Mouse (Mus musculus) ES-CJ7 (cell line): ENCODE results near the gene Dars.

Source experiments
- DNase-seq: peaks from one replicate; pipeline ENCODE4 v3.0.0; 2011; ENCODE audit warnings: low read depth, low spot score

Dars gene

DNA sequence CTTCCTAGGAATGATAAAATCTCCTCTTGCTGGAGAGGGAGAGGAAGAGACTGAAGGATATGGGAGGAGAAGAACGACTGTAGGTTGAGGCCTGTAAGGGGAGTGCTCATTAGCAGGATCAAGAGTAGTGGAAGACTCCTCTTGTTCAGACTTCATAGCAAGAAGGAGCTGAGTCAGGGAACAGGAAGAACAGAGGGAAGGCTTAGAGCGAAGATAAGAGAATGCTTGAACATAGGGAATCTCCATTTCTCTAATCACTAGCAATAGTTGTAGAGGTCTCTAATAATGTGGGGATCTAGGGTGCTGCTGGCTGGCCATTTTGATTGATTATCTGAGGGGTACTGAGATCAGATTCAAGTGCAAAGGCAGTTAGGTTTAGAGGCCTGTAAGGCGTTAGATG lies 7.8 kb upstream of the Dars start:
- no peak for DNase-seq

DNA sequence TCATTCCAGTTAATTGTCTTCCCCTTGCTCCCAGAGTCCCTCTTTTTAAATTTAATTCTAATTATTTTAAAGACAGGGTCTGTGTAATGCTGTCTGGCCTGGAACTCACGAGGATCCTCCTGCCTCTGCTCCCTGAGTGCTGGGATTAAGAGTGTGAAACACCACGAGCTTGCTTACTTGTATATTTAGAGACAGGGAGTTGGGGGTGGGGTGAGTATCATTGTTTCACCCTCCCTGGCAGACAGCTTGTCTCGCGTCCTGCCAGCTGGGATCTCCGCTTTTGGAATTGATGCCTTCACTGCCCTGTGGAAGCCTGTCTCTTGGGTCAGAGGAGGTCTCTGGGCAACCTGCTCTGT lies 343 bp upstream of the Dars start:
- peak; percentile 67 for DNase-seq

DNA sequence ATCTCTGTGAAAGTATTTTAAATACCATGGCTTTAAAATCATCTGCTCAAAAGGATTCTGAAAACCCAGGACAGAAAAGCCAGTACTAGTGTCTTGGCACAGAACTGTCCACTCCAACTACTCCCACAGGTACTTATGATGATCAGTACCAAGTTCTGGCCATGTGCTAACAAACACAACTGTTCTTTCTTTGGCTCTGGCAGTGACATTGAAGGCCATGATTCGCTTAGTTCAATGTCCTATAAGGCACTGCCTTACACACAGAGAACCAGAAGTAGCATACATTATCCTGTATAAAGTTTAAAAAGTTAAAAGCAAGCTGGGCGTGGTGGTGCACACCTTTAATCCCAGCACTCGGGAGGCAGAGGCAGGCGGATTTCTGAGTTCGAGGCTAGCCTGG lies 6.0 kb downstream of the Dars start:
- DNase-seq = no peak

DNA sequence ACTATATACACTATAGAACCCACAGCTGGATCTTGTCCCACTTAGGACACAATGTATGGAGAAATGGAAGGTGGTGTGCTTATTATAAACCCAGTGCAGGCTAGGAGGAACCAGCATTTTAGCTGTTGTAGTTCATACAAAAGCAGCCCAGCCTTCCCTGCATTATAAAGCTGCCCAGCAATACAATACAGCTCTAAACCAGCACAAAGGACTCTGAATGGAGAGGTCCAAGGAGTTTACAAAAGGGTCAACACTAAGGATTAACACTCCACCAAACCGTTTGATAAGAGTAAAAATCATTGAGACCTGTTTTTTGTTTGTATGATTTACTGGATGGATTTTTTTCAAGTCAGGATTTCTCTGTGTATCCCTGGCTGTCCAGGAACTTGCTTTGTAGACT lies 10.3 kb downstream of the Dars start:
- no peak for DNase-seq

DNA sequence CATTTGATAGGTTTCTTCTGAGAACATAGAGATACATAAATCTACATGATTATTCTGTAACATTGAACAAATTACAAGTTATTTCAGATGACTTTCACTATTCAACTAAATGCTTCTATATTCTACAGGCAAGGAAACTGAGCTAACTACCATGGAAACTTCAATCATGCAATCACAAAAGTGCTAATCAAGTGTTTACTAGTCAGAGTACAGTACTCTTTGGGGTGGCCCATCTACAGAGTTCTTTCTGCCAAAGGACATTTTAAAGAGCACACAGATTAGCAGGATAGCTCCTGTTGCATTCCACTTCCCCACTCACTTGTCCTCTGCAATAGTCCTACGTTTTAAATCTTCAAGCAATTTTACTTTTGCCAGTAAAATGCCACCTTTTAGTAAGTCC lies 11.5 kb downstream of the Dars start:
- no peak for DNase-seq

DNA sequence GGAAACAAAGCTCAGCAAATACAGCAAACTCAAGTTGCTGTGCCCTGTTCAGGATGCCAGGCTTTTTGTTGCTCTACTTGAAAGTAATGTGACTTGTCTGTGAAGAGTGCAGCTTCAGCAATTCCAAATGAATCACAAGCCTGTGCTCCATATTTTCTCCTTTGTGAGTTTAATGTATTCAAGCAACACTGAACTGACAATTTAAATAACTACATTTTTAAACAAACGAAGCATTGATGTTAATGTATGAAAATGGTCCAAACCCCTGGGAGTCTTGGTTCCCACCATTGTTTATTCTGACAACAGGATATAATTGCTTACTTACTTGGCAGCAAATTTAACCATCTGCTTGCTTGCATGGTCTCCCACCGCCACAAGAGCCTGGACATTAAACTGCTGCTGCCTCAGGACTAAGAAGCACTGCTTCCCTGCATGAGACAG lies 12.1 kb downstream of the Dars start:
- DNase-seq = no peak

DNA sequence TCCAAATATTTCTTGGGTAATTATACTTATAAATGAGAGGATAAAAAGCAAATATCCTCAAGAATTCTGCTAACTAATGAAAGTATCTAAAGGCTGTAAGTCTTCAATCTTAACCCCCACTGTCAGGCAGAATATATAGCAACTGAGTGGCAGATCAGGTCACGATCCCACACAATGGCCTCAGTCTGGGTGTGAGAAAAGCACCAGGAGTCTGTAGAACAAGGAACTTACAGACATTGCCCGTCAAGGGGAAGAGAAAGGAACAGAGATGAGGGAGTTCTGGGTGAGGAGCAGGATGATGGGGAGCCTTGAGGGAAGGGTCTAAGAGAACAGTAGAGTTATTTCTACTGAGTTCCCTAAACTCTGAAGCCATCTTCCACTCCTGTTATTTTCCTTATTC lies 16.2 kb downstream of the Dars start:
- peak; percentile 65 for DNase-seq

DNA sequence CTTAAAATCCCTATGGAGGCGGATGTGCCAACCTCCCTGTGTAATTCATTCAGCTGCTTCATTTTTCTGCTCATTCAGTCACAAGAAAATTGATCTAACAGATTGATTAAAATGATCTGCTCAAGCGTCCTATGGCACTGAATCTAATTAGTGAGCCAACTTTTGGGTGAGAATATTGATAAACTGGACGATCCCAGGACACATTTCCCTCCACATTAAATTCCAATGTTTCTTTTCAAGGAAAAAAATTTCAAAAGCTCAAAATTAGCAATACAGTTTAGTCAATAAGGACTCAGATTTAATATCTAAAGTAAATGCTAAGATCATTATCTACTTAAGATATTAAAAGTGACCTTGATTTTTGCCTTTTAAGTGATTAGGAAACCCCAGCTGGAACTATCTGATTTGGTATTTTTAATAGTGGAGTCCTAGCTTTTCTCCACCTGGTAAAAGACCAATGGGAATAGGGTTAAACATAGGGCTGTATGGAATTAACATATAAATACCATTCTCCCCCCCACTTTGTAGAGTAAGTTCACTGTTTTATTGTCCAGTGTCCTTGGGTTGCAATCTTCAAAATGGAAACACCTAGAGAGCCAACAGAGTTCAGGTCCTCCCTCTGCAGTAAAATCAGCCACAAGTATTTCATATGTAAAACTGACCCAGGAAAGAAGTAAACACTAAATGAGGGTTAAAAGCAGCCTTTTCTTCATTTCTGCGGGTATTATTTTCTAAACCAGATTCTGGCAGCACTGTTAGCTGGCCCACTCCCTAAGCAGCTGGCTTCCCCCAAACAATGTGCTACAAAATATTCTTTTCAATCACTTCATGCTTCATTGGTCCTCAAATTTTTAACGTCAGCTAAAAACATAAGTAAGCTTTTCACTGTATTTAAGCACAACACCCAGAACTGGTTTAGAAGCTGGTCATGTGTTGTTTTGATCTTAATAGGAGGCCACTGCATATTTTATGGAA lies 16.9 kb downstream of the Dars start:
- peak; percentile 87 for DNase-seq

DNA sequence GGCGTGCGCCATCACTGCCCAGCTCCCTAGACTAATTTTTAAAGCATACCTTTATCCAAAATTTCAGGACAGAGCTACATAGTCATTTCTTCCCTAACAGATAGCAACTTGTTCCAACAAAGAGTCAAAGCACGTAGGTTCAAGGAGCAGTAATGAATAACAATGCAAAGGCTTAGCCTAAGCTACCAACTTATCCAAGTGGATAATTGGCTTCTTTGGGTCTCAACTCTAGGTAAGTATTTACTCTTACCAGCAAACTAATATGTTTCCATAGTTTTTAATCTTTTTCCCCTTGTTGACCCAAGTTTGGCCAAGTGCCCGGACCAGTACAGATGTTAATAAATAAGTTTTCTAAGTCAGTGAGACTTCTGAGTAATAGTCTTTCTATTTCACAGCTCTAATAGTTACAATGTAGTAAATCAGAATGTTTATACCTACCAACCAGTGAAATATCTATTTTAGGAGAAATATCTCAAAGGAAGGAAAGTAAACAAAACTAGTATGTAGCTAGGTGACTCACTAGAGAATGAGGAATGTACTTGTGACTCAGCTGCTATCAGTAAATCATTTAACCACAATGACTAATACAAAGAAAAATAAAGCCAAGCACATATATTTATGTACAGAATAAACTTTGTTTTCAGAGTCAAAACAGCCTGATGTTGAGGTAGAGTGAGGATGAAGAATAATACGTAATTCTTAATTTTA lies 18.3 kb downstream of the Dars start:
- DNase-seq = peak; percentile 18

DNA sequence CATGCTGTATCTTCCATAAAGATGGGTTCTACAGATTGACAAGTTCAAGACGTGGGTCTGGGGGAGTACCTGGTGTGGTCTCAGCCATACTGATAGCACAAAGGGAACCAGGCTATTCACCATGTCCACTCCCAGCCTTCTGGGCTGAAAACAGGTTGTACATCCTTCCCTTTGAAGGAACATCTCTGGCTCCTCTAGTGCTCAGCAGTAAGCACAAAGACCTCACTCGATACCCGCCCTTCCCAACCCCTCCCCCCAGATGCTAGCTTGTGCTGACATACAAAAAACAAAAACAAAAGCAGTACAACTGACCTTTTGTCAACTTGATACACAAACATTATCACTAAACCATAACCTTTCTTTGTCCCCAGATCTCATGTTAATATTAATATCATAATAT lies 22.5 kb downstream of the Dars start:
- DNase-seq = peak; percentile 69

DNA sequence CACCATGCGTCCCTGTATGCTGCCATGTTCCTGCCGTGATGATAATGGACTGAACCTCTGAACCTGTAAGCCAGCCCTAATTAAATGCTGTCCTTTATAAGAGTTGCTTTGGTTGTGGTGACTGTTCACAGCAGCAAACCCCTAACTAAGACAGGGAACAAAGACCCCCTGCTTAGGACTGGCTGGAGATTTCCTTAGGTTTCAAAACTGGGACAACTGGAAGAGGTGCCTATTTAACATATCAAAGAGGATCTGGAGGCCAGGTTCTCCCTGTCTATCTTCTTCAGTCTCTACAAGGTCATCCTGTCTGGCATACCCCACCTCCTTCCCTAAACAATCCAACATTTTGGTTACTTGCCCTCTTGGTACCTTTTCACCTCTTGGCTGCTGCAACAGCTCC lies 24.8 kb downstream of the Dars start:
- peak; percentile 99 for DNase-seq

DNA sequence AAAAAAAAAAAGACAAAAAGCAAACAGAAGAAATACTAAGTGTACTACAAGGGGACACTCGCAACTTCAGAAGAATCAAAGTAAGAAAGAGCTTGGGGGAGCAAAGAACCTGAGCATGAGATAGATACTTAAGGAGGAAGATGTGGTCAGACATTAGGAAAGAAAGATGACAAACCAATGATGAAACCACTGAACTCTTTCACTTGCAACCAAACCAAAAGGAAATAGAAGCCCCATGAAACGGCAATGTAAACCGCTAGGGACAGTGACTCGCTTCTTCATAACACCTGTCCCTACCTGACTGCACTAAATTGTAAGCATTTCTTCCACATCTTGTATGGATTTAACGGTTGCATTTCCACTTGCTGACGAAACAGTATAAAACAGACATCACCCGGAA lies 30.7 kb downstream of the Dars start:
- no peak for DNase-seq

DNA sequence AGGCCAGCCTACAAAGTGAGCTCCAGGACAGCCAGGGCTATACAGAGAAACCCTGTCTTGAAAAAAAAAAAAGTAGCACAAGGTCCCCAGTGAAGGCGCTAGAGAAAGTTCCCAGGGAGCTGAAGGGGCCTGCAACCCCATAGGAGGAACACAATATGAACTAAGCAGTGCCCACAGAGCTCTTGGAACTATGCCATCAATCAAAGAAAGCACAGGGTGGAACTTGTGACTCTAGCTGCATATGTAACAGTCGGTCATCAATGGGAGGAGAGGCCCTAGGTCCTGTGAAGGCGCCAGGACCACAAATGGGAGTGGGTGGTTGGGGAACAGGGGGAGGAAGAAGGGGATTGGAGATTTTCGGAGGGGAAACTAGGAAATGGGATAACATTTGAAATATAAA lies 40.3 kb downstream of the Dars start:
- DNase-seq = no peak

DNA sequence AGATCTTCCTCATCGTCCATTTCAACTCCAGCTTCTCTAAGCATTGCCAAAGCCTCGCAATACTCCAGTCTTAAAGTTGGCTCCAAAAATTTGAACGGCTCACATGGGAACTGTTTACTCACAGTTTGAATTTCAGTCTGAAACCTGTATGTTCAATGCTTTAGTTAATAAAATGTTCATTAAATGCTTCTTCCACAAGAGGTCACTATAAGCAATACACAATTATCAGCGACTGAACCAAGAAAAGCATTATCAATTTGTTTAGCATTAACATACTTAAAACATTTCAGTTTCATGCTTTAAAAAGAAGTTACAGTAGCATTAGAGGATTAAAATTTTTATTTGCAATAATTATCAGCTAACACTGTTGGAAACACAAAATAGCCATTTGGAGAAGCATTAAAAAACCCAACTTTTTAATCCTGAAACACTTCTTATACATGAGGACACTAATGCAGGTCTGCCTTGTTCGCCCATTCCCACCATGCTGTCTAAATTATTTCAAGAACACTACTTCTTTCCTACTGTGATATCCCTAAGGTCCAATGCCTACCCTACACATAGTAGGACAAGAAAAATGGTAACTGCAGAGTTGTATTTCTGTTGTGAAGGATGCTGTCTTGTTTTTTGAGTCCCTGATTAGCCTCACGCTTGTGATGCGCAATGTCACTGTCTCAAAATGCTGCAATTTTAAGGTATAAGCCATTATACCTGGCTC lies 44.9 kb downstream of the Dars start:
- DNase-seq = no peak

DNA sequence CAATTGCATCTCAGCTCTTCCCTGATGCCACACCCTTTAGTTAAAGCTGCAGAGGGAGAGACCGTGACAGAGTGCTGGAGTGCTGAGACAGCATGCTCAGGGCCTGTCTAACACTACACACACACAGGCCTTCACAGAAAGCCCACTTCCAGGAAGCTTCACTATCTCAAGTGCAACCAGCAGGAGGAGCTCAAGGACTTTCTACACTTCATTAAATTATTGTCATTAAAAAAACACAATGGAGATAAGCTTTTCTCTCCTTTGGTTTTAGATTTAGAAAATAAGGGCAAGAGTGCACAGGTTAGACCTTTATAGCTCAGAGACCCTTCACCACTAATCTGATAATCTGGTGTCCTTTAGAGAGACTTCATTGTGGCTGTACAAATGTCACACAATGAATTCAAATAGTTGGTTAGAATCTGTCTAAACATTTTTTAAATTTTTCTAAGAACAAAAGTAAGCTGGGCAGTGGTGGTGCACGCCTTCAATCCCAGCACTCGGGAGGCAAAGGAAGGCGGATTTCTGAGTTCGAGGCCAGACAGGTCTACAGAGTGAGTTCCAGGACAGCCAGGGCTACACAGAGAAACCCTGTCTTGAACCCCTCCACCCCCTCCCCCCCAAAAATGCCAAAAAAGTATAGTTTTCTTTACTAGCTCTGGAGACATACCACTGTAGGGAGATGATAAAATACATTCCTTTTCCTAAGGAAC lies 48.3 kb downstream of the Dars start:
- peak; percentile 68 for DNase-seq

DNA sequence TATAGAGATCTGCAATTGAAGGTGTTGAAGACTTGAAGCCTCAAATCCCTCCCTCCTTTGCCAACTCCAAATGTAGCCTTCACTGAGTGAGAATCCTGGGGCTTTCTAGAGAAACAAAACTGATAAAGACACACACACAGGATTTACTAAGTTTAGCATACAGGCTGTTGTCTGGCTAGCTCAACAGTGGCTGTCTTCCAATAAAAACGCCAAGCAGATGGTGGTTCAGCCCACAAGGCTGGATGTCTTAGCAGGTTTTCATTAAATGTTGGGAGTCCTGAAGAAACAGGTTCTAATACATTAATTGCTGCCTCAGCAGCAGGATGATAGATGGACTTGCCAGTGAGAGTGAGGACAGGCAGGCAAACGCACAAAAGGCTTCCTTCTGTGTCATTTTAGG lies 56.6 kb downstream of the Dars start:
- no peak for DNase-seq

DNA sequence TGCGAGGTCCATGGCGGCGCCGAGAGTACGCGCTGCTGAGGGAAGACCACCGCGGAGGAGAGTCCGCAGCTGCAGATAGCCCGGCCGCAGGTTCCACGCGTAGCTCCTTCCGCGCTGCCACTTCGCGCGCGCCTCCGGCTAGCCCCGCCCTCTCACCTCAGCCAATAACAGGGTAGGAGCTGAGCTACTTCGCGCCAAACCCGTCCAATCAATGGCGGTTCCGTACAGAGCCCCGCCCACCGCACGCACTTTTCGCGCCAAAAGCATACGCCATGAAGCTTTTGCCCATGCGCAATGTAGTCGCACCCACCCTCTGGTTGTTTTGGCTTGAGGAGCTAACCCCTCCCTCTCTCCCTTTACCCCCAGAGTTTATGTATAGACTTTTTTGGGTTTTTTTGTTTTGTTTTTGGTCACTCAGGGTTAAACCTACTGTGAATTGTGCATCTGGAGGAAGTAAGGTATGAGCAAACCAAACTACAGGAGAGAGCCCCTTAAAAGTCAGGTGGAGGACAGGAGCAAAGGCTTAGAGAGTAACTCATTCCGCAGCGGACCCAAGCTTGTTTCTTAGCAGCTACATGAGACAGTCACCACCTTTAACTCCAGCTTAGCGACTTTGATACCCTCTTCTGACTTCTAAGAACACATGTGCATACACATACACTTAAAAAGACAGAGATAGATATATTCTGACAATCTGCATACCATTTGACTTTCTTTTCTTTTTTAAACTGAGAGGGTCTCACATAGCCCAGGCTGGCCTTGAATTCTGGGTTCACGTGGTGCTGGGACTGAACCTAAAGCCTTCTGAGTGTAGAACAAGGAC lies 57.4 kb downstream of the Dars start, which contains the start of gene Mcm6:
Gene Mcm6, minus strand, starts transcription at position 111 of the 823 bp plus-strand sequence.
- DNase-seq = peak; percentile 99

DNA sequence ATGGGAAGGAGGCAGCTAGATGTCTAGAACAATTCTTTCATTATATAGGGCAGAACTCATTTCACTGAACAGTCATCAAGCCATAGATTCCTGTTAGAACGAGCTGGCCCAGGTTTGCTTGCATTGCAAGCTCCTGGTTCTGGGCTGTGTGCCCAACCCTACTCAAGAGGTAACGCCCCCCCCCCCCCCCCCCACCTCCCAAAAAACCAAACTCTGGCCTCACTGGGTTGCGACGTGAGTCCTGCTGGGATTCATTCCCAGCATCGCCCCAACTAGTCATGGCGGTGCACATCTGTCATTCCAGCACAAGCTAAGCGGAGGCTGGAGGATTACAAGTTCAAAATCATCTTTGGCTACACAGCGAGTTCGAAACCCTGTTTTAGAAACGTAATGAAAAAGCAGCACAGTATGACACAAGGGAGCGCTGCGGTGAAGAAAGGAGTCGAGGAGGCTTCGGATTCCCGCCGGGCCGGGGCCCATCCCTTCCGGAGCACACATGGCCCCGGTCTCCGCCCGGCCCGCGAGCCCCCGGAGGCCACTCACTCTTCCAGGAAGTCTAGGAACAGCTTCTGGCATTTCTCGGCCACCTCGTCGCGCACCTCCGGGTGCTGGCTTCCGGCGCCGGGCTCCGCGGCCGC lies 58.1 kb downstream of the Dars start:
- peak; percentile 79 for DNase-seq

DNA sequence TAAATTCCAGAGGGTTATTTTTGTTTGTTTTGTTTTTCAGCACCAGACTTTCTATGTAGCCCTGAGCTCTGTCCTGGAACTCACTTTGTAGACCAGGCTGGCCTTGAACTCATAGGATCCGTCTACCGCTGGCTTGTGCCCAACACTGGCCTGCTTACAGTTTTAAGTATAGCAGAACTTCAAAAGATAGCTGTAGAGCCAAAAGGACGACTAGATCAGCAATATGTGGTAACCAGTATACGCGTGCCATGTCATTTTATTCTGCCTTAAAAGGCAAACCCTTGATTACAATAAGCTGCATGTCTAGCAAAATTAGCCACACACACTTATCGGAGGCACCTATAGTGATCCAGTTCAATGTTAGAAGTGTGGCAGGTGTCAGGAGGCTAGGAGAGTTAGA lies 58.9 kb downstream of the Dars start:
- no peak for DNase-seq

DNA sequence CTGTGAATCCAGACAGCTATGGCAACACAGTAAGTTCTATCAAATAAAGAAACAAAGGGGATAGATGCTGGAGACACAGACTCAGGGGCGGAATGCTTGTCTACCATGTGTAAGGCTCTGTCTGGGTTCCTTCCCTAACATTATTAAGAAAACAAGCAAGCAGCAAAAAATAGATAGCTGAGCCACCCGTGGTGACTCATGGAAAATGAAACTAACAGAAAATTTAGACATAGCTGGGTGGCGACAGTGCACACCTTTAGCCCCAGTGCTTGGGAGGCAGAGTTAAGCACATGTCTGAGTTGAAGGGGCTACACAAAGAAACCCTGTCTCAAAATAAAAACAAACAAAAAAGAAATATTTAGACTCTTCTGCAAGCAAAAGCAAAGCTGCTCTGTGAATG lies 59.7 kb downstream of the Dars start:
- no peak for DNase-seq
